Mouse (Mus musculus): Measurements from ENCODE around the gene Phb2. TPM values are rescaled to one million over a fixed set of nuclear protein-coding genes. Genes with fewer than 3 reads are reported as not detected.
A peak's percentile ranks its signal among the peaks of the same experiment; 100 is the strongest.

The Phb2 gene
- polyA plus RNA-seq, 1 experiment from 2014 or later = 242 TPM

DNA sequence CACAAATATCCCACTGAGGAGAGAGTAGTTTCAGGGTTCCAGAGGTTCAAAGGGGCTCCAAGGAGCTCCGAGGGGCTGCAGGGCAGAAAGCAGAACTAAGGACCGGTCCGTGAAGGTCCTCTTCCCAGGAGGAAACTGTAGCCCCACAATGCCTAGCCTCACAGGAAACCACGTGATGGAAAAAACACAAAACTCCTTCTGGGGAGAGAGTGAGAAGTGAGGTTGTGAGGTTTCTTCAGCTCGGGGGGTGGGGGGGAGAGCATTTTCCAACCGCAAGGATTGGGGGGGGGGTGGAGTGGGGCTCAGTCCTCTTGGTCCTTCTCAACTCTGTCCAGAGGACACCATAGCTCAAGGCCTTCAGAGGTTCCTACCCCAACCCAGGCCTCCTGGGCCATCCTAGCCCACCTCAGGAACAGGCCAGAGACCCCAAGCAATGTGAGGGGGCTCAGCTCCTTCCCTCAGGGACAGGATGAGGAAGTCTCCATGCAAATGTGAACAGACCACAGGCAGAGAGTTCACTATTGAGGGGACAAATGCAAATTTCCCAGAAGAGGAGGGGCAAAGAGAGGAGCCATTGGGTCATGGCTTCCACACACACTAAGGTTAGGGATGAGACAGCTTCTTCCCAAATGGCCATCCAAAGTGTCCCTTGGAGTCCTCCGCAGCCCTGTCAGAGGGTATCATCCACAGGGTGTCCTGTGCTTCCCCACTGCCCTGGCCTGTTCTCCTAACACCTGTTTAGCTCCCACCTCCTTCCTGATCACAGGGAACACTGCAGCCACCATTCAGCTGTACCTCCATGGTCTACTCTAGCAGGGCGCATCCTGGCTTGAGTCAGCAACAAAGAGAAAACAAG lies 17.9 kb downstream of the Phb2 start:
- no peaks in the 10 kb centered on the region for H3K27me3 ChIP-seq (ENCODE audit: control insufficient read depth, insufficient read depth, low read length)
- no peak overlapping the region for H3K9ac ChIP-seq (replicated peaks; ENCODE audit: low read depth, low read length)
- H3K27ac ChIP-seq (ENCODE audit: low read depth, low read length) = no peak overlapping the region
- no peaks in the 10 kb centered on the region for H3K9me3 ChIP-seq (ENCODE audit: control insufficient read depth, low read length)
- H3K4me2 ChIP-seq (ENCODE audit: low read depth, low read length) = no peak overlapping the region
- 88% methylated on average over 8 of the region's 8 CpGs for WGBS
- no peak overlapping the region for H3K4me3 ChIP-seq (ENCODE audit: low read depth, low read length)
- H3K36me3 ChIP-seq (ENCODE audit: control insufficient read depth, insufficient read depth, low read length) = no peaks in the 10 kb centered on the region
- H3K4me1 ChIP-seq (ENCODE audit: control insufficient read depth, insufficient read depth, low read length) = no peaks in the 10 kb centered on the region
- no peak for ATAC-seq (ENCODE audit: low read depth)

DNA sequence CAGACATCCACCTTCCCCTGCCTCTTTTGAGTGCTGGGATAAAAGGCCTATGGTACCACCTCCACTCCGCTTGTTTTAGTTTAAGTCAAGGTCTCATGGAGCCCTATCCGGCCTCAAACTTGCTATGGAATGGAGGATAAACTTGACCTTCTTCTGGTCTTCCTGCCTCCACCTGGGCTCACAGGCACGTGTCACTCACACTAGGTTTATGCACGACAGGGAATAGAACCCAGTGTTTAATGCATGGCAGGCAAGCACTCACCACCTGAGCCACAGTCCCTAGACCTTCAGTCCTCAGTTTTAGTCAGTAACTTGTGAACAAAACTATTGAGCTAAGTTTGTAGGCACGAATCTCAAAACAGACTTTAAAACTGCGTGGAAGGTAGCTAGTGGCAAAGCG lies 18.9 kb downstream of the Phb2 start:
- no peaks in the 10 kb centered on the region for H3K9me3 ChIP-seq (ENCODE audit: control insufficient read depth, low read length)
- no peak overlapping the region for H3K9ac ChIP-seq (replicated peaks; ENCODE audit: low read depth, low read length)
- no peaks in the 10 kb centered on the region for H3K4me1 ChIP-seq (ENCODE audit: control insufficient read depth, insufficient read depth, low read length)
- H3K36me3 ChIP-seq (ENCODE audit: control insufficient read depth, insufficient read depth, low read length) = no peaks in the 10 kb centered on the region
- no peak overlapping the region for H3K27ac ChIP-seq (ENCODE audit: low read depth, low read length)
- H3K4me3 ChIP-seq (ENCODE audit: low read depth, low read length) = no peak overlapping the region
- ATAC-seq (ENCODE audit: low read depth) = no peak
- no peaks in the 10 kb centered on the region for H3K27me3 ChIP-seq (ENCODE audit: control insufficient read depth, insufficient read depth, low read length)
- H3K4me2 ChIP-seq (ENCODE audit: low read depth, low read length) = no peak overlapping the region
- 89% methylated on average over 7 of the region's 7 CpGs for WGBS

DNA sequence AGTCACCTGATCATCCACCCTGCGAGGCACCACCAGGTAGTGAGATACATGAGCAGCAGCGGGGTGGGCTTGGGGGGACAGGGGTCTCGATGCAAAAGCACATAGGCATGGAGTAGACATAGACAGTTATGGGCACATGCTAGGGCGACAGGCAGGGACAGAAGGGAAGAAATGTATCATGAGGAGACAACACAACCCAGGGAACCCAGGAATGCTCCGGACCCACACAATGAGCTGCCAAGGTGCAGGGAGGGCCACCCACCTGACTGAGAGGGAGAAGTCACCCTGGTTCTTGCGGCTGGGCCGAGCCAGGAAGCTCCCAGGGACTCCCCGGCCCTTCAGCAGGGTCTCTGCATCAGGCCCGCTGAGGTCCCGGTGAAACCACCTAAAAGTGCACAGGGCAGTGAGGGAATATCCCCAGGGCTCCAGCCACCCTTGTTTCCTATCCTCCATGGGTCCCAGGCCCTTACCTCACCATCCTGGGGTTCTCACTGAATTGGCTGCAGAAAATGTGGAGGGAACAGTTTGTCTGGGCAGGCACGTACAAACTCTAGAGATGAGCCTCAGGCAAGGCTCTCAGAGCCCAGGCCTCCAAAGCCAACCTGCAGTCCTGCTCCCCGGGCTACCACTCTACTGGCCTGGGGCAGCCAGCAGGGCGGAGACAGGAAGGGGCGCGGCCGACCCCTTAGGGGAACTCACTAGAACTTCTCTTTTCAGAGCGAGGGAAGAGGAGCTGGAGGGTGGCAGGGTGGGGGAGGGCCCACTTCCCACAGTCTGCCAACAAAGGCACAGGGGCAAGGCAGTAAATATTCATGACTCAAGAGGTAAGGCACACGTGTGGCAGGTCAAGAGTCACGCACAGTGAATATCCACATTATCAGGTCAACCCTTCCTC lies 20.6 kb downstream of the Phb2 start:
- H3K4me3 ChIP-seq (ENCODE audit: low read depth, low read length) = no peak overlapping the region
- H3K36me3 ChIP-seq (ENCODE audit: control insufficient read depth, insufficient read depth, low read length) = no peaks in the 10 kb centered on the region
- no peak overlapping the region for H3K9ac ChIP-seq (replicated peaks; ENCODE audit: low read depth, low read length)
- ATAC-seq (ENCODE audit: low read depth) = no peak
- no peak overlapping the region for H3K27ac ChIP-seq (ENCODE audit: low read depth, low read length)
- no peaks in the 10 kb centered on the region for H3K9me3 ChIP-seq (ENCODE audit: control insufficient read depth, low read length)
- H3K4me1 ChIP-seq (ENCODE audit: control insufficient read depth, insufficient read depth, low read length) = no peaks in the 10 kb centered on the region
- 43% methylated on average over 19 of the region's 19 CpGs for WGBS
- H3K4me2 ChIP-seq (ENCODE audit: low read depth, low read length) = no peak overlapping the region
- H3K27me3 ChIP-seq (ENCODE audit: control insufficient read depth, insufficient read depth, low read length) = no peaks in the 10 kb centered on the region

DNA sequence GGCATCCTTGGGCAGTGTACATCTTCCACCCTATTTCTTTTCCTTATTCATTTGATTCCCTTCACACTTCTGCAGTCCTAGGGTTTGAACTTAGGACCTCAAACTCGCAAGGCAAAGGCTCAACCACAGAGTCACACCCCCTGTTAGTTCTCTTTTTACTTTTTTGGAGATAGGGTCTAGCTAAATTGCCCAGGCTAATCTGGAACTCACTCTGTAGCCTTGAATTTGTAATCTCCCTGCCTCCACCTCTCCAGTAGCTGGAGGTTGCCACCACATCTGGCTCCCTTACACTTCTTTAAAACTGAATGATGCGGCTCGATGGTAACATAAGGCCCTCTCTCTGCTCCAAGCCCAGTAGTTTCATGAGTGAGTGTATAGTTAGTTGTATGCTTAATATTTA lies 22.3 kb downstream of the Phb2 start:
- H3K9ac ChIP-seq (replicated peaks; ENCODE audit: low read depth, low read length) = no peak overlapping the region
- no peak overlapping the region for H3K4me3 ChIP-seq (ENCODE audit: low read depth, low read length)
- no peaks in the 10 kb centered on the region for H3K27me3 ChIP-seq (ENCODE audit: control insufficient read depth, insufficient read depth, low read length)
- no peak overlapping the region for H3K4me2 ChIP-seq (ENCODE audit: low read depth, low read length)
- H3K9me3 ChIP-seq (ENCODE audit: control insufficient read depth, low read length) = no peaks in the 10 kb centered on the region
- H3K27ac ChIP-seq (ENCODE audit: low read depth, low read length) = no peak overlapping the region
- no peaks in the 10 kb centered on the region for H3K36me3 ChIP-seq (ENCODE audit: control insufficient read depth, insufficient read depth, low read length)
- no peak for ATAC-seq (ENCODE audit: low read depth)
- H3K4me1 ChIP-seq (ENCODE audit: control insufficient read depth, insufficient read depth, low read length) = peaks cover 7% of the 10 kb centered on the region; the same call in 1 of the 2 replicates
- 95% methylated on average over 3 of the region's 3 CpGs for whole genome bisulfite sequencing

DNA sequence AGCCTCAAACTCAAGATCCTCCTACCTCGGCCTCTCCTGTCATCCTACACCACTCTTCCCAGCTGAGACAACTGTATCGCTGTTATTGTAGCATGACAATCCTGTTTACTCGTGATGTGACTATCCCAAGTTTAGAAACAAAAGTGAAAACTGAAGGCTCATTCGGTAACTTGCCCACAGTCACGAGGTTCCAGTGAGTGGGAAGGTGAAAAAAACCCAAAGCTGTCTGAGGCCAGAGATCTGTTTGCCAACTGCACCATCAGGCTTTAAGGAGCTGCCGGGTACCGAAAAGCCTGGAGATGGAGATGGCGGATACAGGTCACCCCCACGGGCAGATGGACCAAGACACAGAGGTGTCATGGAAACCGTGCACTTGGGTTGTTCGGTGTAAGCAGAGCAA lies 24.9 kb downstream of the Phb2 start:
- Histone ChIP-seq H3K27ac (ENCODE audit: low read depth, low read length) (no peak overlapping the region), H3K4me2 (ENCODE audit: low read depth, low read length) (no peak overlapping the region), H3K36me3 (ENCODE audit: control insufficient read depth, insufficient read depth, low read length) (no peaks in the 10 kb centered on the region), H3K9ac (replicated peaks; ENCODE audit: low read depth, low read length) (no peak overlapping the region), H3K4me3 (ENCODE audit: low read depth, low read length) (no peak overlapping the region), H3K4me1 (ENCODE audit: control insufficient read depth, insufficient read depth, low read length) (peaks cover 16% of the 10 kb centered on the region; the same call in 1 of the 2 replicates), H3K9me3 (ENCODE audit: control insufficient read depth, low read length) (no peaks in the 10 kb centered on the region), H3K27me3 (ENCODE audit: control insufficient read depth, insufficient read depth, low read length) (no peaks in the 10 kb centered on the region)
- 92% methylated on average over 11 of the region's 11 CpGs for WGBS
- no peak for ATAC-seq (ENCODE audit: low read depth)

DNA sequence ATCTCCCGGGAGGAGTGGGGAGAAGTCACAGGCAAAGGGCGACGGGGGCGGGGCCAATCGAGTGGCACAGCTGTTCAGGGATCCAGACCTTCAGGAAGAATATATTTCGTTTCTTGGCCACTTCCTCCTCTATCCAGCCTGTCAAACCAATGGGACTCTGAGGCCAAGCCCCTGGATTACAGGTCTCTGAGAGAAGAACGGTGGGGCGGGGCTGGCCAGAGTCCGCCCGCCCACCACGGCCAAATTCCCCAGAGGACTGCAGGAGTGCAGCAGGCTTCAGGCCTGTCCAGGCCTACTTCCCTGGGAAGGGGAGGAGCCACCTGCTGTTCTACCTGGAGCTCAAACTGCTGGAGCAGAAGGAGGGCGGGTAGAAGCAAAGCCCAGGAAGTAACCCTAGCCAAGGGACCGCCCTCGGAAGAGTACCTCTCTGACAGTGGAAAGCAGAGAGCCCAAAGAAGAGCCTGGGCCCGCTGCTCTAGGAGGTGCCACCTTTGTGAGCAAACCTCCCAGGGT lies 26.4 kb downstream of the Phb2 start, which contains the start of gene Ptpn6:
TSS of gene Ptpn6 (minus strand) at position 204 of the 513 bp plus-strand sequence.
- Histone ChIP-seq H3K27me3 (ENCODE audit: control insufficient read depth, insufficient read depth, low read length) (no peaks in the 10 kb centered on the region), H3K9me3 (ENCODE audit: control insufficient read depth, low read length) (no peaks in the 10 kb centered on the region), H3K4me3 (ENCODE audit: low read depth, low read length) (no peak within 1 kb of the TSS), H3K4me2 (ENCODE audit: low read depth, low read length) (no peak within 1 kb of the TSS), H3K36me3 (ENCODE audit: control insufficient read depth, insufficient read depth, low read length) (peaks cover 12% of the 10 kb centered on the region), H3K9ac (replicated peaks; ENCODE audit: low read depth, low read length) (no peak within 1 kb of the TSS; the same call in 1 of the 2 replicates), H3K27ac (ENCODE audit: low read depth, low read length) (no peak within 1 kb of the TSS), H3K4me1 (ENCODE audit: control insufficient read depth, insufficient read depth, low read length) (peaks cover 17% of the 10 kb centered on the region; the same call in 1 of the 2 replicates)
- no peak for ATAC-seq (ENCODE audit: low read depth)
- 19% methylated on average over 15 of the region's 15 CpGs for WGBS

DNA sequence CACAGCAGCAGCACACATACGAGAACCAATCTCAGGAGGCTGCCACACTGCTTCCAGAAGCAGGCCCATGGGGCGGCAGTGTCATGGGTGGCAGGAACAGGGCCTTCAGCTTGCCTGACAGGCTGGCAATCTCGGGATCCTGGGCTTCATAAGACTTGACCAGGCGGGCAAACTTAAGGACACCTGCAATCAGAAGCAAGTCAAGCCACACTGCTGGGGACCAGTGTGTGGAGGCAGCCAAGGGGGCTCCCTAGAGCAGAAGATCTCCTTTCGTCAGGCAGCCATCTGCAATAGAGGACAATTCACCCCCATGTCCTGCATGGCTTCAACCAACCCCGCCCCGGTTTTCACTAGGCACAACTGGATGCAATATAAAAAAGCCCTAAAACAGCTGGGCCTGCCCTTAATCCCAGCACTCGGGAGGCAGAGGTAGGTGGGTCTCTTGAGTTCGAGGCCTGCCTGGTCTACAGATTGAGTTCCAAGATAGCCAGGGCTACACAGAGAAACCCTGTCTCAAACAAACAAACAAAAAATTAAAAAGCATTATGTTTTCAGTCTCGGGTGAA lies 27.2 kb downstream of the Phb2 start:
- 78% methylated on average over 10 of the region's 10 CpGs for WGBS
- Histone ChIP-seq H3K9me3 (ENCODE audit: control insufficient read depth, low read length) (no peaks in the 10 kb centered on the region), H3K4me3 (ENCODE audit: low read depth, low read length) (0 out of 2 replicates have a peak overlapping the region, but pooled peaks have one; percentile 61)

DNA sequence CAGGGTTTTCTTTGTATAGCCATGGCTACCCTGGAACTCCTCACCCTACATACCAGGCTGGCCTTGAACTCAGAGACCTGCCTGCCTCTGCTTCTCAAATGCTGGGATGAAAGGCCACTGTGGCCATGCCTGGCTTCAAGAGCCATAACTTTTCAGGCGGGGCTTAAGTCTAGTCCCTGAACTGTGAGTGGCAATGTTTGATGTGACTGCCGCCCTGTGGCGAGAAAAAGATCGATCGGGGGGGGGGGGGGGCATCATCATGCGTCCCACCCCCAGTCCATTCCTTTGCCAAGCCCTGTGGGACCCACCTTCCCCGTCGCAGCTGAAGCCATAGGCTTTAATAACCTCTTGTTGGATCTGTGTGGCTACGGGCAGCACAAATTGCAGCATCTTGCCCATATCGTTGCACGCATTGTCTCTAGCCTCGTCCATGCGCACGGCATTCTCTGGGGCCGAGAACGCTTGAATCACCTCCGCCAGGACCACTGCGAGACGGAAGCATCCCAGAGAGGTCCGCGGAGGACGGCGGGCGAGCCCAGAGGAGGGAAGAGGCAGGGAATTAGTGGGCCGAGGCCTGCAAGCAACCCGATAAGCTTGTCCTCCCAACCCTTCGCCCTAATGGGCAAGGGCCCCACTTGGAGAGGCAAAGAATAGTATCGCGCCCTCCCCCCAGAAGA lies 28.2 kb downstream of the Phb2 start:
- H3K4me3 ChIP-seq (ENCODE audit: low read depth, low read length) = peak overlapping the region; percentile 61
- H3K27ac ChIP-seq (ENCODE audit: low read depth, low read length) = peak overlapping the region; percentile 99
- peak; percentile 28 for ATAC-seq (ENCODE audit: low read depth)
- peak overlapping the region; percentile 86 for H3K9ac ChIP-seq (replicated peaks; ENCODE audit: low read depth, low read length)
- peaks cover 21% of the 10 kb centered on the region for H3K36me3 ChIP-seq (ENCODE audit: control insufficient read depth, insufficient read depth, low read length)
- peak overlapping the region; percentile 83 for H3K4me2 ChIP-seq (ENCODE audit: low read depth, low read length)
- no peaks in the 10 kb centered on the region for H3K9me3 ChIP-seq (ENCODE audit: control insufficient read depth, low read length)
- 0% methylated on average over 29 of the region's 29 CpGs for WGBS
- peaks cover 17% of the 10 kb centered on the region; the same call in 1 of the 2 replicates for H3K4me1 ChIP-seq (ENCODE audit: control insufficient read depth, insufficient read depth, low read length)
- no peaks in the 10 kb centered on the region for H3K27me3 ChIP-seq (ENCODE audit: control insufficient read depth, insufficient read depth, low read length)

More for the DNA sequence above, 27.2 kb downstream of the Phb2 start:
- Histone ChIP-seq H3K4me1 (ENCODE audit: control insufficient read depth, insufficient read depth, low read length) (peaks cover 17% of the 10 kb centered on the region; the same call in 1 of the 2 replicates), H3K9ac (replicated peaks; ENCODE audit: low read depth, low read length) (no peak overlapping the region; the same call in 1 of the 2 replicates), H3K27ac (ENCODE audit: low read depth, low read length) (no peak overlapping the region), H3K27me3 (ENCODE audit: control insufficient read depth, insufficient read depth, low read length) (no peaks in the 10 kb centered on the region), H3K4me2 (ENCODE audit: low read depth, low read length) (no peak overlapping the region), H3K36me3 (ENCODE audit: control insufficient read depth, insufficient read depth, low read length) (peaks cover 15% of the 10 kb centered on the region)
- no peak for ATAC-seq (ENCODE audit: low read depth)
